Mouse (Mus musculus) midbrain, postnatal 0 days (tissue): Measurements from ENCODE around the gene Brd3. TPM values are rescaled to one million over a fixed set of nuclear protein-coding genes. Genes with fewer than 3 reads are reported as not detected.

Source experiments
- ATAC-seq: fragments of 200-750 bp; cut with Nextera tagmentation; 2 replicates; pipeline ENCODE4 v1.8.0; 2017; ENCODE audit warnings: moderate number of reproducible peaks, mild to moderate bottlenecking, moderate TSS enrichment, moderate library complexity; ENCODE audit not compliant: low FRiP score
- DNase-seq: peaks from one replicate; pipeline ENCODE4 v3.0.0-alpha.2; 2015; ENCODE audit warnings: low spot score
- H3K27ac ChIP-seq: fragments of 300-500 bp; sonication (generic); 2 replicates; pipeline ENCODE4 v1.5.1; 2014; ENCODE audit warnings: low read depth, mild to moderate bottlenecking, low read length, mixed read lengths
- H3K27me3 ChIP-seq: fragments of 300-500 bp; sonication (generic); 2 replicates; pipeline ENCODE4 v1.6.1; 2014; ENCODE audit warnings: low read length, control low read depth, mixed read lengths; ENCODE audit not compliant: insufficient read depth
- H3K36me3 ChIP-seq: fragments of 300-500 bp; sonication (generic); 2 replicates; pipeline ENCODE4 v1.6.1; 2014; ENCODE audit warnings: low read length, control low read depth, mixed read lengths; ENCODE audit not compliant: insufficient read depth
- H3K4me1 ChIP-seq: fragments of 300-500 bp; sonication (generic); 2 replicates; pipeline ENCODE4 v1.6.1; 2014; ENCODE audit warnings: mild to moderate bottlenecking, control low read depth, antibody characterized with exemption, low read length, mixed read lengths; ENCODE audit not compliant: insufficient read depth
- H3K4me2 ChIP-seq: fragments of 300-500 bp; sonication (generic); 2 replicates; pipeline ENCODE4 v1.6.1; 2014; ENCODE audit warnings: low read depth, mild to moderate bottlenecking, low read length, mixed read lengths; ENCODE audit not compliant: poor library complexity, severe bottlenecking
- H3K4me3 ChIP-seq: fragments of 300-500 bp; sonication (generic); 2 replicates; pipeline ENCODE4 v1.5.1; 2014; ENCODE audit warnings: low read depth, mild to moderate bottlenecking, low read length, moderate library complexity
- H3K9ac ChIP-seq: fragments of 300-500 bp; sonication (generic); replicated peaks from 2 replicates; pipeline ENCODE4 v1.6.1; 2014; ENCODE audit warnings: mild to moderate bottlenecking, low read length, moderate library complexity, mixed read lengths; ENCODE audit not compliant: poor library complexity, severe bottlenecking
- H3K9me3 ChIP-seq: fragments of 300-500 bp; sonication (generic); 2 replicates; pipeline ENCODE4 v1.6.1; 2016; ENCODE audit warnings: low read length, control low read depth
- CTCF ChIP-seq: IDR thresholded peaks from 2 replicates; pipeline ENCODE4 v1.5.1; 2016; ENCODE audit warnings: antibody characterized with exemption, mild to moderate bottlenecking
- WGBS: fragments of 180-500 bp; shearing (Covaris S2); extraction: QIAGEN DNeasy Blood & Tissue Kit; methylation state at CpG from one replicate; pipeline ENCODE4 v1.1.7; 2014; 5-methylcytosine and 5-hydroxymethylcytosine counted together
- polyA plus RNA-seq: library from polyadenylated mRNA; unstranded; fragments of >200 nt; fragmentation: Nextera tagmentation; extraction: Ambion mirVana; gene quantifications from 2 replicates; pipeline ENCODE4 v1.2.1, GENCODE M21; 2015
- total RNA-seq: library from RNA; depleted of rRNA; stranded (reverse); fragments of >200 nt; gene quantifications from 2 replicates; pipeline ENCODE4 v1.2.3, GENCODE M21; 2014

The Brd3 gene
- total and polyA plus RNA-seq, 2 experiments from 2014 or later, result 43.8 to 124 TPM

- Histone ChIP-seq H3K36me3 (peaks cover 40% of the 10 kb centered on the region), H3K9me3 (no peaks in the 10 kb centered on the region), H3K4me3 (no peak overlapping the region), H3K27ac (no peak overlapping the region), H3K4me2 (no peak overlapping the region), H3K9ac (no peak overlapping the region), H3K4me1 (peaks cover 7% of the 10 kb centered on the region; the same call in 1 of the 2 replicates), H3K27me3 (no peaks in the 10 kb centered on the region)
- TF ChIP-seq CTCF, result no peak
- ATAC-seq (no peak), DNase-seq (no peak)
- 93% methylated on average over 3 of the region's 3 CpGs for WGBS
Observed at GRCm38 (mm10) chr2:27445910-27446309, 61.6 kb downstream of the Brd3 start.

- no peak for TF ChIP-seq CTCF
- WGBS, result 75% methylated on average over 5 of the region's 5 CpGs
- H3K36me3 ChIP-seq, result peaks cover 17% of the 10 kb centered on the region
Observed at GRCm38 (mm10) chr2:27443450-27443708, 64.1 kb downstream of the Brd3 start.

GRCm38 (mm10) chr2:27442708-27443449 is 64.6 kb downstream of the Brd3 start:
- H3K4me2 ChIP-seq, result peak overlapping the region; percentile 84
- ATAC-seq, result peak; percentile 57
- WGBS, result 30% methylated on average over 20 of the region's 20 CpGs
- H3K27me3 ChIP-seq, result no peaks in the 10 kb centered on the region
- peaks cover 12% of the 10 kb centered on the region for H3K36me3 ChIP-seq
- DNase-seq, result no peak
- peaks cover 7% of the 10 kb centered on the region; the same call in 1 of the 2 replicates for H3K4me1 ChIP-seq
- H3K9ac ChIP-seq, result peak overlapping the region; percentile 68
- H3K4me3 ChIP-seq, result peak overlapping the region; percentile 58
- peak overlapping the region; percentile 79 for H3K27ac ChIP-seq
- no peaks in the 10 kb centered on the region for H3K9me3 ChIP-seq
- no peak; the same call in 1 of the 2 replicates for TF ChIP-seq CTCF

More at GRCm38 (mm10) chr2:27443450-27443708, 64.1 kb downstream of the Brd3 start:
- no peak overlapping the region for H3K27ac ChIP-seq
- H3K9me3 ChIP-seq, result no peaks in the 10 kb centered on the region
- H3K27me3 ChIP-seq, result no peaks in the 10 kb centered on the region
- H3K4me1 ChIP-seq, result peaks cover 7% of the 10 kb centered on the region; the same call in 1 of the 2 replicates
- H3K9ac ChIP-seq, result peak overlapping the region; percentile 68; the same call in 1 of the 2 replicates
- DNase-seq (no peak), ATAC-seq (no peak)
- H3K4me2 ChIP-seq, result peak overlapping the region; percentile 84
- peak overlapping the region; percentile 58 for H3K4me3 ChIP-seq

- peak within 1 kb of the TSS; percentile 79 for H3K27ac ChIP-seq
- peak; percentile 99 for DNase-seq
- no peak for TF ChIP-seq CTCF
- H3K27me3 ChIP-seq, result no peaks in the 10 kb centered on the region
- under 1% methylated on average over 36 of the region's 36 CpGs for WGBS
- 0 out of 2 replicates have a peak, but pooled peaks cover 5% of the 10 kb centered on the region for H3K36me3 ChIP-seq
- H3K9ac ChIP-seq, result peak within 1 kb of the TSS; percentile 68
- H3K4me1 ChIP-seq, result peaks cover 7% of the 10 kb centered on the region; the same call in 1 of the 2 replicates
- ATAC-seq, result peak; percentile 93
- peak within 1 kb of the TSS; percentile 84 for H3K4me2 ChIP-seq
- H3K4me3 ChIP-seq, result peak within 1 kb of the TSS; percentile 58
- no peaks in the 10 kb centered on the region for H3K9me3 ChIP-seq
Observed at GRCm38 (mm10) chr2:27441767-27442707, 65.4 kb downstream of the Brd3 start, which contains the start of gene Brd3os. TSS of gene Brd3os (plus strand) at chr2:27442324.

- Histone ChIP-seq H3K4me3 (no peak overlapping the region), H3K9ac (no peak overlapping the region), H3K36me3 (no peaks in the 10 kb centered on the region), H3K27ac (no peak overlapping the region), H3K4me2 (no peak overlapping the region), H3K27me3 (no peaks in the 10 kb centered on the region), H3K9me3 (no peaks in the 10 kb centered on the region), H3K4me1 (peaks cover 5% of the 10 kb centered on the region; the same call in 1 of the 2 replicates)
- TF ChIP-seq CTCF, result no peak
- ATAC-seq, result no peak
- no peak for DNase-seq
- WGBS, result 26% methylated on average over 11 of the region's 11 CpGs
Observed at GRCm38 (mm10) chr2:27438281-27438680, 69.2 kb downstream of the Brd3 start.
